ENCODE assay signal across 8 mouse cellular contexts in genomic region chr2:121505942-121506882, GRCm38 (mm10). TPM values are rescaled to one million over a fixed set of nuclear protein-coding genes. Genes with fewer than 3 reads are reported as not detected.
DNase-seq lines count a peak whose midpoint lies in the region; ATAC-seq and TF ChIP-seq lines count a peak whose summit lies in the region.
"Not testable (repeated sequence)": the region's sequence is repeated elsewhere in the genome, so short reads cannot be mapped to it uniquely, and the experiment has no call there.

Gene Mfap1a, minus strand, starts transcription at chr2:121506665.
Gene Wdr76, plus strand, starts transcription at chr2:121506723.

- H3K4me2 ChIP-seq in heart, embryonic 15.5 days = peak within 1 kb of the TSS; percentile 78
- peak within 1 kb of the TSS; percentile 68 for H3K4me2 ChIP-seq in liver, embryonic 14.5 days (ENCODE audit: low read depth)
- peak within 1 kb of the TSS; percentile 54 for H3K4me2 ChIP-seq in neural tube, embryonic 11.5 days (ENCODE audit: low read depth)
- H3K4me2 ChIP-seq in stomach, postnatal 0 days (replicated peaks; ENCODE audit: low read depth) = peak within 1 kb of the TSS; percentile 59

- peak; percentile 93 for ATAC-seq in CD4-positive, CD25-positive, alpha-beta regulatory T cell, adult 4 months
- ATAC-seq in heart, embryonic 15.5 days (replicated peaks; ENCODE audit: insufficient number of reproducible peaks, insufficient read depth, low FRiP score, low read depth) = peak; percentile 88
- ATAC-seq in liver, embryonic 14.5 days (ENCODE audit: insufficient read depth) = peak; percentile 93
- ATAC-seq in neural tube, embryonic 11.5 days (ENCODE audit: insufficient read depth, low FRiP score, low TSS enrichment) = peak; percentile 84
- ATAC-seq in stomach, postnatal 0 days (ENCODE audit: low FRiP score, low TSS enrichment) = peak; percentile 91

- H3K27me3 ChIP-seq in heart, embryonic 15.5 days; liver, embryonic 14.5 days (ENCODE audit: control insufficient read depth, insufficient read depth, low read length); neural tube, embryonic 11.5 days (ENCODE audit: control insufficient read depth, insufficient read depth, low read length); stomach, postnatal 0 days (ENCODE audit: control insufficient read depth, insufficient read depth, low read length): not testable (repeated sequence)

- TF ChIP-seq EP300 in liver, embryonic 14.5 days (IDR thresholded peaks at IDR 0.05; ENCODE audit: low read depth); stomach, postnatal 0 days (optimal IDR thresholded peaks at IDR 0.05): not testable (repeated sequence)

- H3K36me3 ChIP-seq in heart, embryonic 15.5 days = peaks cover 11% of the 10 kb centered on the region
- H3K36me3 ChIP-seq in liver, embryonic 14.5 days (replicated peaks; ENCODE audit: control insufficient read depth, insufficient read depth, low read depth) = peaks cover 11% of the 10 kb centered on the region
- H3K36me3 ChIP-seq in neural tube, embryonic 11.5 days (ENCODE audit: control insufficient read depth, insufficient read depth, low read length); stomach, postnatal 0 days (ENCODE audit: control insufficient read depth, insufficient read depth, low read length): not testable (repeated sequence)

- peak within 1 kb of the TSS; percentile 79 for H3K27ac ChIP-seq in heart, embryonic 15.5 days
- H3K27ac ChIP-seq in liver, embryonic 14.5 days = peak within 1 kb of the TSS; percentile 46
- H3K27ac ChIP-seq in neural tube, embryonic 11.5 days (ENCODE audit: low read depth, low read length) = not testable (repeated sequence)
- peak within 1 kb of the TSS; percentile 72; the same call in 1 of the 2 replicates for H3K27ac ChIP-seq in stomach, postnatal 0 days (replicated peaks)

- H3K9ac ChIP-seq in heart, embryonic 15.5 days = peak within 1 kb of the TSS; percentile 79
- H3K9ac ChIP-seq in liver, embryonic 14.5 days (replicated peaks) = peak within 1 kb of the TSS; percentile 81
- peak within 1 kb of the TSS; percentile 59 for H3K9ac ChIP-seq in neural tube, embryonic 11.5 days (ENCODE audit: low read length)
- H3K9ac ChIP-seq in stomach, postnatal 0 days (ENCODE audit: low read length) = peak within 1 kb of the TSS; percentile 63

- DNase-seq in c-Kit-negative CD71-positive TER-119-positive erythroid progenitor cells, embryonic 14.5 days (ENCODE audit: low read depth, low spot score) = peak; percentile 78
- peak; percentile 64 for DNase-seq in fibroblast of lung, adult 2 months (ENCODE audit: low read depth)
- peak; percentile 88 to 93 for DNase-seq in kidney, postnatal 25 days
- DNase-seq in liver, embryonic 14.5 days (ENCODE audit: low read depth in 3 of 3, low spot score in 3 of 3) = peak; percentile 86 to 88 (median 87)
- peak; percentile 88 for DNase-seq in neural tube, embryonic 11.5 days (ENCODE audit: low spot score)
- DNase-seq in stomach, postnatal 0 days (ENCODE audit: low spot score) = peak; percentile 87

- peak; percentile 42 for TF ChIP-seq CTCF in liver, embryonic 14.5 days (IDR thresholded peaks at IDR 0.05; ENCODE audit: low read depth)
- peak; percentile 46; the same call in 1 of the 2 replicates for TF ChIP-seq CTCF in stomach, postnatal 0 days (IDR thresholded peaks at IDR 0.05; ENCODE audit: low read depth)

- 4% methylated on average over 42 of the region's 42 CpGs for WGBS in heart, embryonic 15.5 days
- 3% methylated on average over 40 of the region's 42 CpGs for WGBS in liver, embryonic 14.5 days (ENCODE audit: insufficient replicate concordance)
- WGBS in neural tube, embryonic 11.5 days = 5% methylated on average over 39 of the region's 42 CpGs
- under 1% methylated on average over 38 of the region's 42 CpGs for WGBS in stomach, postnatal 0 days

- not testable (repeated sequence) for H3K9me3 ChIP-seq in heart, embryonic 15.5 days (replicated peaks); liver, embryonic 14.5 days (ENCODE audit: control insufficient read depth, low read length); neural tube, embryonic 11.5 days (ENCODE audit: control insufficient read depth, low read length); stomach, postnatal 0 days (ENCODE audit: control insufficient read depth, low read length)

- H3K4me3 ChIP-seq in heart, embryonic 15.5 days = peak within 1 kb of the TSS; percentile 71
- H3K4me3 ChIP-seq in liver, embryonic 14.5 days (ENCODE audit: insufficient read depth in 1 of 2, low read depth in 2 of 2, low read length in 2 of 2) = peak within 1 kb of the TSS; percentile 59 to 80
- H3K4me3 ChIP-seq in neural tube, embryonic 11.5 days (ENCODE audit: low read depth, low read length) = peak within 1 kb of the TSS; percentile 57
- H3K4me3 ChIP-seq in stomach, postnatal 0 days (ENCODE audit: low read depth, low read length) = peak within 1 kb of the TSS; percentile 48

- peaks cover 16% of the 10 kb centered on the region for H3K4me1 ChIP-seq in heart, embryonic 15.5 days (replicated peaks)
- peaks cover 17 to 19% of the 10 kb centered on the region in 2 experiments for H3K4me1 ChIP-seq in liver, embryonic 14.5 days (replicated peaks; ENCODE audit: control insufficient read depth in 2 of 2, insufficient read depth in 2 of 2, low read length in 1 of 2)
- not testable (repeated sequence) for H3K4me1 ChIP-seq in neural tube, embryonic 11.5 days (ENCODE audit: control insufficient read depth, insufficient read depth, low read length); stomach, postnatal 0 days (replicated peaks; ENCODE audit: control insufficient read depth, insufficient read depth)

RNA-seq across cellular contexts. Expression of gene Mfap1a, which starts in this region (rescaled TPM):
- 10 to 100 TPM; 28.6 to 43.0 TPM for polyA plus RNA-seq in CD4-positive, CD25-positive, alpha-beta regulatory T cell, adult 4 months (2017; shearing (Covaris generic))
- polyA plus RNA-seq in heart, embryonic 15.5 days (2015; fragmentation: Nextera tagmentation; extraction: Ambion mirVana) = 18.4 and 21.5 TPM in 2 replicates
- 3.8 and 6.8 TPM in 2 replicates for polyA plus RNA-seq in liver, embryonic 14.5 days (2012; rRNA removed)
- polyA plus RNA-seq in liver, embryonic 14.5 days (2014; fragmentation: Nextera tagmentation; extraction: Ambion mirVana) = 8.5 and 10.0 TPM in 2 replicates
- 30.8 and 33.9 TPM in 2 replicates for polyA plus RNA-seq in neural tube, embryonic 11.5 days (2014; fragmentation: Nextera tagmentation; extraction: Ambion mirVana)
- 11.5 and 12.2 TPM in 2 replicates for polyA plus RNA-seq in stomach, postnatal 0 days (2015; fragmentation: Nextera tagmentation; extraction: Ambion mirVana)

RNA-seq across cellular contexts. Expression of gene Wdr76, which starts in this region (rescaled TPM):
- polyA plus RNA-seq in CD4-positive, CD25-positive, alpha-beta regulatory T cell, adult 4 months (2017; shearing (Covaris generic)) = 10 to 100 TPM in 1 of 2 experiments, 1 to 10 TPM in 1; 7.2 to 11.2 TPM
- polyA plus RNA-seq in heart, embryonic 15.5 days (2015; fragmentation: Nextera tagmentation; extraction: Ambion mirVana) = 6.7 TPM in 2 replicates
- polyA plus RNA-seq in liver, embryonic 14.5 days (2012; rRNA removed) = 7.4 and 11.5 TPM in 2 replicates
- polyA plus RNA-seq in liver, embryonic 14.5 days (2014; fragmentation: Nextera tagmentation; extraction: Ambion mirVana) = 8.6 and 9.1 TPM in 2 replicates
- polyA plus RNA-seq in neural tube, embryonic 11.5 days (2014; fragmentation: Nextera tagmentation; extraction: Ambion mirVana) = 10.5 and 10.6 TPM in 2 replicates
- 2.4 and 3.4 TPM in 2 replicates for polyA plus RNA-seq in stomach, postnatal 0 days (2015; fragmentation: Nextera tagmentation; extraction: Ambion mirVana)
